27 mouse cellular contexts compared by ENCODE assay signal in genomic region chr12:86039078-86039477, GRCm38 (mm10). TPM values are rescaled to one million over a fixed set of nuclear protein-coding genes. Genes with fewer than 3 reads are reported as not detected.
DNase-seq lines count a peak whose midpoint lies in the region; ATAC-seq and TF ChIP-seq lines count a peak whose summit lies in the region.
"Had no signal": no experiment of that assay in that cellular context is flagged by ENCODE, and none has a peak within 500 bp of the region (broad histone marks: within the 10 kb centered on the region; RNA-seq: fewer than 3 reads in every experiment).

No protein-coding gene starts in this region.

- no peak overlapping the region for H3K9ac ChIP-seq in heart, embryonic 13.5 days
- H3K9ac ChIP-seq in hindbrain, embryonic 13.5 days: no peak overlapping the region
- H3K9ac ChIP-seq in forebrain, embryonic 12.5 days: no peak overlapping the region
- H3K9ac ChIP-seq: embryonic facial prominence, embryonic 12.5 days; embryonic facial prominence, embryonic 15.5 days; forebrain, embryonic 13.5 days; hindbrain, embryonic 14.5 days had no signal

- peak overlapping the region; percentile 13; the same call in 1 of the 2 replicates for H3K27ac ChIP-seq in heart, embryonic 13.5 days (replicated peaks)
- peak overlapping the region; percentile 48 for H3K27ac ChIP-seq in embryonic fibroblast, embryonic 13.5 days (ENCODE audit: insufficient read depth, low read length)
- H3K27ac ChIP-seq in hindbrain, embryonic 13.5 days: no peak overlapping the region
- H3K27ac ChIP-seq in forebrain, embryonic 12.5 days: no peak overlapping the region
- H3K27ac ChIP-seq: embryonic facial prominence, embryonic 12.5 days; embryonic facial prominence, embryonic 15.5 days; forebrain, embryonic 13.5 days; hindbrain, embryonic 10.5 days; hindbrain, embryonic 14.5 days; hindbrain, postnatal 0 days had no signal

- no peak for TF ChIP-seq POLR2A in embryonic fibroblast, embryonic 13.5 days (IDR thresholded peaks at IDR 0.05; ENCODE audit: low read depth, low read length)

- H3K9me3 ChIP-seq in heart, embryonic 13.5 days: peaks cover 10% of the 10 kb centered on the region
- 0 out of 2 replicates have a peak, but pooled peaks cover 5% of the 10 kb centered on the region for H3K9me3 ChIP-seq in hindbrain, embryonic 13.5 days
- H3K9me3 ChIP-seq in forebrain, embryonic 12.5 days: peaks cover 9% of the 10 kb centered on the region; the same call in 1 of the 2 replicates
- H3K9me3 ChIP-seq: forebrain, embryonic 13.5 days had no signal

- no peak for ATAC-seq in heart, embryonic 13.5 days (ENCODE audit: extremely low read depth, insufficient number of reproducible peaks, low FRiP score, low TSS enrichment)
- no peak for ATAC-seq in hindbrain, embryonic 13.5 days (ENCODE audit: low FRiP score)
- no peak for ATAC-seq in forebrain, embryonic 12.5 days (ENCODE audit: low FRiP score)
- ATAC-seq: activated CD4-positive, CD25-positive, alpha-beta regulatory T cell, adult 4 months; forebrain, embryonic 13.5 days; forebrain, embryonic 16.5 days; hindbrain, postnatal 0 days; inflammation-experienced regulatory T-cells, adult 6 months; intestine, embryonic 16.5 days had no signal

- no peak overlapping the region for H3K4me3 ChIP-seq in heart, embryonic 13.5 days
- no peak overlapping the region for H3K4me3 ChIP-seq in embryonic fibroblast, embryonic 13.5 days (ENCODE audit: insufficient read depth, low read length)
- H3K4me3 ChIP-seq in hindbrain, embryonic 13.5 days: no peak overlapping the region
- H3K4me3 ChIP-seq in forebrain, embryonic 12.5 days (replicated peaks): no peak overlapping the region
- H3K4me3 ChIP-seq: embryonic facial prominence, embryonic 12.5 days; embryonic facial prominence, embryonic 15.5 days; erythroblast, embryonic 14.5 days; forebrain, embryonic 13.5 days; hindbrain, embryonic 10.5 days had no signal

- DNase-seq in gastrocnemius, adult 18-20 months (ENCODE audit: low spot score): peak; percentile 34
- DNase-seq in gastrocnemius, postnatal 4 days (ENCODE audit: low spot score in 2 of 2): no peak
- DNase-seq in heart, postnatal 4 days: no peak
- DNase-seq: adrenal gland, adult 8-10 months; adrenal gland, postnatal 25 days; B cell, adult 2 months; cerebellum, adult 11-12 months; cerebellum, adult 8-10 months; cerebellum, postnatal 14 days; gastrocnemius, postnatal 36 days; kidney, adult 2 months had no signal

- H3K27me3 ChIP-seq in heart, embryonic 13.5 days (replicated peaks): no peaks in the 10 kb centered on the region
- H3K27me3 ChIP-seq in hindbrain, embryonic 13.5 days: no peaks in the 10 kb centered on the region
- no peaks in the 10 kb centered on the region for H3K27me3 ChIP-seq in forebrain, embryonic 12.5 days
- H3K27me3 ChIP-seq: CH12.LX; embryonic facial prominence, embryonic 12.5 days; embryonic facial prominence, embryonic 15.5 days; forebrain, embryonic 13.5 days had no signal

- no peak for TF ChIP-seq CTCF in embryonic fibroblast, embryonic 13.5 days (IDR thresholded peaks at IDR 0.05; ENCODE audit: borderline replicate concordance, insufficient read depth, low read length)

- H3K4me2 ChIP-seq in heart, embryonic 13.5 days: no peak overlapping the region
- H3K4me2 ChIP-seq in hindbrain, embryonic 13.5 days: no peak overlapping the region
- no peak overlapping the region for H3K4me2 ChIP-seq in forebrain, embryonic 12.5 days
- H3K4me2 ChIP-seq: embryonic facial prominence, embryonic 12.5 days; embryonic facial prominence, embryonic 15.5 days; forebrain, embryonic 13.5 days; hindbrain, embryonic 14.5 days had no signal

- peaks cover 18% of the 10 kb centered on the region for H3K36me3 ChIP-seq in heart, embryonic 13.5 days
- peaks cover 16% of the 10 kb centered on the region for H3K36me3 ChIP-seq in hindbrain, embryonic 13.5 days
- peaks cover 8% of the 10 kb centered on the region for H3K36me3 ChIP-seq in forebrain, embryonic 12.5 days (replicated peaks)
- H3K36me3 ChIP-seq: embryonic facial prominence, embryonic 12.5 days had no signal

- 70% methylated on average over 5 of the region's 5 CpGs for whole genome bisulfite sequencing in heart, embryonic 13.5 days
- 79% methylated on average over 5 of the region's 5 CpGs for WGBS in hindbrain, embryonic 13.5 days
- WGBS in forebrain, embryonic 12.5 days: 79% methylated on average over 5 of the region's 5 CpGs

- peaks cover 34% of the 10 kb centered on the region for H3K4me1 ChIP-seq in heart, embryonic 13.5 days
- peaks cover 7% of the 10 kb centered on the region; the same call in 1 of the 2 replicates for H3K4me1 ChIP-seq in embryonic fibroblast, embryonic 13.5 days (ENCODE audit: control insufficient read depth, insufficient read depth, low read length)
- H3K4me1 ChIP-seq in hindbrain, embryonic 13.5 days (replicated peaks): peaks cover 19% of the 10 kb centered on the region
- peaks cover 17% of the 10 kb centered on the region for H3K4me1 ChIP-seq in forebrain, embryonic 12.5 days

RNA-seq across cellular contexts. Expression of gene Tgfb3, which starts 39.8 kb away (rescaled TPM):
- total RNA-seq in gastrocnemius, adult 18-20 months (2021): 10 to 100 TPM; 41.9 to 54.3 TPM
- 10 to 100 TPM; 60.7 to 62.6 TPM for total RNA-seq in gastrocnemius, postnatal 4 days (2021)
- polyA plus RNA-seq in heart, embryonic 13.5 days (2015; fragmentation: Nextera tagmentation; extraction: Ambion mirVana): 23.7 TPM in 2 replicates
- total RNA-seq in heart, postnatal 4 days (2021): 10 to 100 TPM; 18.6 to 19.2 TPM
- polyA plus RNA-seq in embryonic fibroblast, embryonic 13.5 days (2011; ENCODE audit: insufficient read length, low read depth, missing spikeins): 239 and 264 TPM in 2 replicates
- polyA plus RNA-seq in hindbrain, embryonic 13.5 days (2015; fragmentation: Nextera tagmentation; extraction: Ambion mirVana): 5.4 and 6.1 TPM in 2 replicates
- 8.5 and 9.7 TPM in 2 replicates for polyA plus RNA-seq in forebrain, embryonic 12.5 days (2016; fragmentation: Nextera tagmentation; extraction: Ambion mirVana)
- polyA plus RNA-seq: erythroblast, embryonic 14.5 days had no signal

RNA-seq across cellular contexts. Expression of gene Ift43, which starts 43.3 kb away (rescaled TPM):
- 10 to 100 TPM; 10.5 to 12.7 TPM for total RNA-seq in gastrocnemius, adult 18-20 months (2021)
- total RNA-seq in gastrocnemius, postnatal 4 days (2021): 10 to 100 TPM; 20.2 to 21.2 TPM
- polyA plus RNA-seq in heart, embryonic 13.5 days (2015; fragmentation: Nextera tagmentation; extraction: Ambion mirVana): 108 and 118 TPM in 2 replicates
- 10 to 100 TPM; 42.8 to 45.3 TPM for total RNA-seq in heart, postnatal 4 days (2021)
- polyA plus RNA-seq in embryonic fibroblast, embryonic 13.5 days (2011; ENCODE audit: insufficient read length, low read depth, missing spikeins): 44.2 and 52.6 TPM in 2 replicates
- polyA plus RNA-seq in hindbrain, embryonic 13.5 days (2015; fragmentation: Nextera tagmentation; extraction: Ambion mirVana): 67.9 and 72.9 TPM in 2 replicates
- polyA plus RNA-seq in forebrain, embryonic 12.5 days (2016; fragmentation: Nextera tagmentation; extraction: Ambion mirVana): 91.9 and 94.3 TPM in 2 replicates
- polyA plus RNA-seq: erythroblast, embryonic 14.5 days had no signal

Comparison
In these comparisons a context has a peak if more than half of its experiments do, and no peak if none do; other contexts are left out.
1. H3K27ac ChIP-seq: peak in heart, embryonic 13.5 days (single experiment) and embryonic fibroblast, embryonic 13.5 days (single experiment); none in hindbrain, embryonic 13.5 days (single experiment) and forebrain, embryonic 12.5 days (single experiment).